Mouse (Mus musculus) B cell, adult 2 months (primary cell): ENCODE data around the gene Fut1.
"Not testable (repeated sequence)": the region's sequence is repeated elsewhere in the genome, so short reads cannot be mapped to it uniquely, and the experiment has no call there.

ENCODE experiments used
- DNase-seq, 2 experiments: peaks; one replicate each; pipeline ENCODE4 v3.0.0; 2022

The Fut1 gene

DNA sequence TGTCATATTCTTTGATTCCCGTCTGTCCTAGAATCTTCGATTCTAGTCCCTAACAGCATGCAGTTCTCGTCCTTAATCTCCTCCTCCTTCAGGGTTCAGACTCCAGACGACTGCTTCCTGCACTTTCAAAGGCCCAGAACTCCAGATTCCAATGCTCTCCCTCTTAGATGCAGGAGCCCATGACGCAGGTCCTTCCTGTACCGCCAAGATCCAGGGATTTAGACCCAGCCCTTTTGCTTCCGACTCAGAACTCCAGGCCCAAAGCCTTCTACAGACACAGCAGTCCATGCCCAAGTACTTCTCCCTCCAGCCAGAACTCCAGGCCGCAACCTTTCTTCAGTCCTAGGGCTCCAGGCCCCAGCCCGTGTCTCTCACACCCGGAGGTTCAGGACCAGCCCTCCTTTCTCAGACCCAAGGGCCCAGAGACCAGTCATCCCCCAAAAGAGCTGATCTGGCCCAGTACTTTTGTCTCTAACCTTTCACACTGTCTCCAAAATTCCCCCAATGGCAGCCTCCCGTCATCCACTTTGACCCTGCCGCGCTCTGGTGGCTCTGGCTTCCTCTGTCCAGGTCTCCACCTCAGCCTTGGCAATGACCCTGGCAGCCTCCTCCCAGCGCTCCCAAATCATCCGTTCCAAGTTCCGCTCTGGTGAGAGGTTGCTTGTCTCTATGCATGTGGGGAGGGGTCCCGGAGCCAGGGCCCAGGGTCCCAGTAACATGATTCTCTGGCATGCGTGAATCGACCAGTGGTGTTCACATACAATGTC, 23.3 kb downstream of the Fut1 start:
- no peak for DNase-seq

DNA sequence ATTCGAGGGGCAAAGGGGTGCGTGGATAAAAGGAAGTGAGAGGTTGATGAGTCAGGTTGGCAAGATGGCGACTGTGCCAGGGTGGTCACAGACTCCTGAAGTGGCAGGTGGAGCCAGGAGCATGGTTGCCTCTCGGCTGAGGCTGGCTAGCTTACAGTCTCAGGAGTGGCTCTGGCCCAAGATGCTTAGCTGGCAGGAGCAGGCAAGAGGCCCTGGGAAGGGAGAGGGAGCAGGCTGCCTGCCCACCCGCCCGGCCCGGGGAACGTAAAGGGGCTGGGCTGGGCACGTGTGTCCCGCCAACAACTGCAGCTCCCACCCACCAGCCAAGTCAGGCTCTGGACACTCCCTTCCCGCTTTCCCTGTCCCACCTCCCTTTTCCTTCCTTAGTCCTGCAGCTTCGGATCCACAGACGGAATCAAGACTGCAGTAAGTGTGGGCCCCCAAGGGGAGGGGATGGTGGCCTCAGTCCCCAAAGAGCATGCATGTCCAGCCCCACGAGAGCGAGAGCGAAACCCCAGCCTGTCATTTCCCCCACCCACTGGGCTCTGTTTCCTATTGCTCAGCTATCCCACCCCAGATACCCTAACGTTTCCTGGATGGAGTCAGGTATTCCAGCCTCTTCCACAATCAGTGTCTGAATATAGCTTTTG, 24.4 kb downstream of the Fut1 start:
- no peak for DNase-seq

DNA sequence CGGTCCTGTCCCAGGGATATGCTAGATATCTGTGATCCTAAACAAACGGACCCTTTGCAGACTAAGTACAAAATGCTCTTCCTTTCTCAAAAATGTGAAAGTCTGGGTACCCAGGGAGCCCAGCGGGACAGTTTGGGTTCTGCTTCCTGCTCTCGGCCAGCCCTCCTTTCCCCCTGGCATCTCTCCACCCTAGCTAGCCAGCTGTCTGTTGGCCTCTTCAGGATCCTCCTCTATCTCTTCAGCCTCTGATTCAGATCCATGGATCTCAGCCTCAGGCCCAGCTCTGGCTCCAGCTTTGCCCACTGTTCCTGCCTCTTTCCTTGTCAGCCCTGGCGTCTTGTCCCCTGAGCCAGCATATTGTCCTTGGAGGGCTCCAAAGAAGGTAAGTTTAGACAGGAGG, 25.0 kb downstream of the Fut1 start:
- no peak for DNase-seq

DNA sequence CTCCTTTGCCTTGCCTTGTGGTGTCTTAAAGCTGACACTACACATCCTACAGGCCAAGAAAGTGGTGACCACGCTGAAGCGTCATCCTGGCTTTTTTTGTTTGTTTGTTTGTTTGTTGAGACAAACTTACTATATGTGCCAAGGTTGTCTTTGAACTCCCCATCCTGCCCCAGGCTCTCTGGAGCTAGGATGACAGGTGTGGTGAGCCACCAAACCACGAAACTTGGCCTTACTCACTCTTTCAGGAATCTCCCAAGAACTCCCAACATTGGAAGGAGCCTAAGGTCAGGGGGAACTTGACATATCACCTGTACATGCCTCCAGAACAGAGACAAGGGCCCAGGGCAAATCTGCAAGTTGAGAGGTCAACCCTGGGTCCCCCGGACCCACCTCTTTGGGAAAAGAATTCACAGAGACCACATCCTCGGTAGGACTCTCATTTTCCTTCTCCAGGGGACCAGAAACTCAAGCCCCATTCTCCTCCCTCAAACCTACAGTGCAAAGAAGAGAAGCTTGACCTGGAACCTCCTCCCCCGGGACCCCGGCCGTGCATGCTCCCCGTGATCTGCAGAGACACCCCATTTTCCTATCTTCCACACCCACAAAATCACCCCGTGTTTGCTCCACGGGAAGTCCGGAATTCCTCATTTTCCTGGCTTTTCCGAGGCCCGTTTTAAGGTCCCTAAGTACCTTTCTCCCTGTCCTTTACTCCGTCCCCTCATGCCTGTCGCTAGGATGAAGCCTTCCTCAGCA, 25.6 kb downstream of the Fut1 start:
- no peak for DNase-seq

DNA sequence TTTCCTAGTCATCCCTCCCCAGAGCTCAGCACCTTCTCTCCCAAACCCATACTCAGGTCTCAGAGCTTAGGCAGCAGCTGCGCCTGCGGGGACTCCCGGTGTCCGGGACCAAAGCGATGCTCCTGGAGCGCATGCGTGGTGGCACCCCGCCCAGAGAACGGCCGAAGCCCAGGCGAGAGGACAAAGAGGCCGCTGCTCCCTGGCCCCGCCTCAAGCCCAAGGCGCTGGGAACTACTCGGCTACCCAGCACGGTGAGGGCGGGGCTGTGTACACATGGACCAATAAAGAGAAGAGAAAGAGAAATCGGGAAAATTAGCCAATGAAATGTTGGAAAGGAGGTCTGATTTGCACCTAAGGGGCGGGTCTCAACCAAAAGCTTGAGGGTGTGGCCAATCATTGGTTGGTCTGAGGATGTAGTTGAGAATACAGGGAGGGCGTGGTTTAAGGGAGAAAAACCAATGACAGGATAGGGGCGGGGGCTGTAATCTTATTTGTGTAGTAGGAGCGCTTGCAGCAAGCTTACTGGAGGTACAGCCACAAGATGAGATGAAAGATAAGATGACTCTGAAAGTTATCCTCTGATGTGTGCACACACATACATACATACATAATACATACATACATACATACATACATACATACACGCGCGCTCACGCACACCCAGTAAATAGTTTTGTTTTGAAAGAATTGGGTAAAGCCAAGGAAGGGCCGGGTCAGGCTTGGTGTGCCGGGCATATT, 26.5 kb downstream of the Fut1 start:
- peak; percentile 68 to 69 for DNase-seq

DNA sequence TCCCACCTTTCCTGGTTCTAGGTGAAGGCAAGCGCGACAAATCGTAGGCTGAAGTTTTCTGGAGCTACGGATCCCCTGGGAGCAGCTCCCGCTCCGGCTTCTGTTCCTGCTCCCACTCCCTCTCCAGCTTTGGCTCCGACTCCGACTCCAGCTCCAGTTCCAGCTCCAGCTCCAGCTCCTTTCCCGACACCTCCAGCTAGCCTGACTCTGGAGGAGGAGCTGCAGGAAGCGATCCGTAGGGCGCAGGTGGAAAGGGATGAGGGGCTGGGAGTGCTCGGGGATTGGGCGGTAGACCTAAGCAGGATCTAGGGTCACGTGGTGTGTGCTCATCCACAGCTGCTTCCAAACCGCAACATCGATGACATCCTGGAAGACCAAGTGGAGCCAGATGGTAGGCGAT, 27.1 kb downstream of the Fut1 start:
- DNase-seq = no peak

DNA sequence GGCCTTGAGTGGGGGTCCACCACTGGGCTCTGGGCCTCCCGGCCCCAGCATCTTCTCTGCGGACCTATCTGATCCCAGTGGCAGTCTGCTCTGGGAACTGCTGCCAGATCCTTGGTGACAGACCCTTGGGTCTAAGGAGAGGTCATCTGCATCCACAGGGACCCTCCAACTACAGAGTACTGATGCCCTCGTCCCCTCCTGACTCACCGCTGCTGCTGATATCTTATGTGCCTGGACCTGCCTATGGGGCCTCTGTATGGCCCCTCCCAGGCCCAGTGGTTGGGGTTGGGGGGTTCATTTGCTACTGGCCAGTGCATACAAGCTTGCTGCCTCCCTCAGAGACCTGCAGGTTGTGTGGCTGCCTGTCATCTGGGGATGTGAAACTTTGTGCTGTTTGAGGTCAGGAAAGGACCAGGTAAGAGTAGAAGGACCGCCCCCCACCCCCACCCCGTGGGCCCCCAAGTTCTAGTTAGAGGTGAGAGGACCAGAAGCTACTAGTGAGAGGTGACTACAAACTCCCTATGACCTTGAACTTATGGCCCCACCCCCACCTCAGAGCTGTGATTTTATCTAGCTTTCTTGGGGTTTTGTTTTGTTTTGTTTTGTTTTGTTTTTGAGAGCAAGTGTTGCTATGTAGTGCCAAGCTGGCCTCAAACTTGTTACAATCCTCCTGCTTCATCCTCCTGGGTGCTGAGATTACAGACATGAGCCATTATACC, 27.9 kb downstream of the Fut1 start:
- no peak for DNase-seq

DNA sequence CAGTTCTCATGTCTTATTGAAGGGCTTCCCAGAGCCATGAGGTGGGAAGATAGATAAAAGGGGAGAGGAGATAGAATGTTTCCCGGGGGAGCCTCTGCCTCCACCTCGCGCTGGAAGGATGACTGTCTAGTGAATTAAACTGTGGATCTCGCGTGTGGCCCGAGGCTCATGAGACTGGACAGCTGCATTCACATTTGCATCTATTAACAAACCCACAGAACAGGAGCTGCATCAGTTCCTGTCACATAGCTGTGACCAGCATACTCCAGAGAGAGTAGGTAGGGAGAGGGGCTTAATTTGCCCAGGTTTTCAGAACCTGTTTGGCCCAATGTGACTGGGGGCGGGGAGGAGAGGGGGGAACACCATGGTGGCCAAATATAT, 28.5 kb downstream of the Fut1 start:
- no peak for DNase-seq

DNA sequence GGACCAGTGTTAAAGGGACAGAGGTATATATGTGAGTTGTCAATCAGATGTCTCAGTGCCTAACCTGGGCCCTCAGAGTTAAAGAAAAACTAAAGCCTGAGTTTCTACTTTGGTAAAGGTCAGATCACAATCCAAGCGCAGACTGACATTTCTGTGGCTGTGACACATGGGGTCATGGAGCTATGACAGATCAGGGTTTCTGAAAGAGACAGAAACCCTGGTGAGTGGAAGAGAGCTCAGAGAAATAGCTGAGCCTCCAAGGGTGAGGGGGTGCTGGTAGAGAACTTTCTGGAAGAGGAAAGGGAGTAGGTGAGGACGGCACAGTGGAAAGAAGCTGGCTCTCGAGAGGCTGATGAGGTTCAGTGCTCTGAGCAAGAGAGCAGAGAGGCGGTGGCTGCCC, 29.6 kb downstream of the Fut1 start:
- no peak for DNase-seq

DNA sequence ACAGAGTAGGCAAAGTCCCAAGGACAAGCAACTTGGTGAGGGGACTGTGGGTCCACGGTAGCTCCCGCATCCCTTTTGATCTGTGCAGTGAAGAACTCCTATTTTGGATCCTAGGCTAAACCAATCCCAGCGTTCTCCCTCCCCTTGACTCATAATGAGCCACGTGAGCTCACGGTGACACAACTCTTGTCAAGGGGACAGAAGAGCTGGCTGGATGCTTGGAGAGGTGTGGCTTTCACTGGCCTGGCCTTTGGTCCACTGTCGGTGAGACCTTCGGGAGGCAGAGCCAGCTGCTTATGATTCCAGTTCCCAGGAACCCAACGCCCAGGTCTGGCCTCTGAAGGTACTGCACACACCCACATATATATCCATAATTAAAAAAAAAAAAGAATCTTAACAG, 32.3 kb downstream of the Fut1 start:
- no peak for DNase-seq

DNA sequence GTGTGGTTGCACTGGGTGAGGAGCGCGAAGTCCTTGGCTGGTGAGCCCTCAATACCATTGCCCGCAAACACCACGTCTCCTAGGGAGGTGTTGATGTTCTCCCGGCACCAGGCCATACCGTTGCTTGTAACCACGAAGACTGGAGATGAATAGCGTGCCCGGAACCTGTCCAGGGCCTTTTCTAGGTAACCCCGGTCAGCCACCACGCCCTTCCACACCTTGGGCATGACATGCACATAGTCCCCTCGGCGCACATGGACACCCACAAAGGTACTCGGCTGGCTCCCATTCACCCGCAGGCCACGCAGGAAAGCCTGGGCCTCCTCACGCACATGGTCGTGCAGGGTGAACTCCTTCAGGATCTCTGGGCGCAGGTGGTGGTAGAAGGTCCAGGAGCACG, 33.4 kb downstream of the Fut1 start:
- not testable (repeated sequence) for DNase-seq

DNA sequence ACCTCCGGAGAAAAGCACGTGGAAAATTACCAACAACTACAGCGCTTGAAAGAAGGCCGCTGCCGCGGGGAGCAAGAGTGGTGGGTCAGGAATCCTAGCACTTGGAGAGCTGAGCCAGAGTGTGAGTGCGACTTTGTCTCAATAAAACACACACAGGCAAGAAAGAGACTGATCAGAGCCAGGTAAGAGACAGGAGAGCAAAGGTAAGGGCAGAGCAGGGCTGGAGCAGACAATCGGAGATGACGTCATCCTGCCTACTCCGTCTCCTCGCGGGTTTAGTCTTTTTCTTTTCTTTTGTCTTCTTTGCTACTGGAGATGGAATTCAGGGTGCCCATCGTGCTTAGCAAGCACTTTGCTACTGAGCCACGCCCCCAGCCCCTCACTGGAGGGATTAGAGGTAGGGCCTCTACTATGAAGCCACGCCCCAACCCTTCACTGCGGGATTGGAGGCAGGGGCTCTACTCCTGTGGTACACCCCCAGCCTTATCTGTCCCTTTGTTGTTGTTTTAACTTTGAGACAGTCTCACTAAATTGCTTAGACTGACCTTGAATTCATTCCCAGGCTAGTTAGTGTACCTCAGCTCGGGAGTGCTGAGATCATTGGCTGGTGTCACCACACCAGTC, 37.4 kb downstream of the Fut1 start:
- DNase-seq = no peak

DNA sequence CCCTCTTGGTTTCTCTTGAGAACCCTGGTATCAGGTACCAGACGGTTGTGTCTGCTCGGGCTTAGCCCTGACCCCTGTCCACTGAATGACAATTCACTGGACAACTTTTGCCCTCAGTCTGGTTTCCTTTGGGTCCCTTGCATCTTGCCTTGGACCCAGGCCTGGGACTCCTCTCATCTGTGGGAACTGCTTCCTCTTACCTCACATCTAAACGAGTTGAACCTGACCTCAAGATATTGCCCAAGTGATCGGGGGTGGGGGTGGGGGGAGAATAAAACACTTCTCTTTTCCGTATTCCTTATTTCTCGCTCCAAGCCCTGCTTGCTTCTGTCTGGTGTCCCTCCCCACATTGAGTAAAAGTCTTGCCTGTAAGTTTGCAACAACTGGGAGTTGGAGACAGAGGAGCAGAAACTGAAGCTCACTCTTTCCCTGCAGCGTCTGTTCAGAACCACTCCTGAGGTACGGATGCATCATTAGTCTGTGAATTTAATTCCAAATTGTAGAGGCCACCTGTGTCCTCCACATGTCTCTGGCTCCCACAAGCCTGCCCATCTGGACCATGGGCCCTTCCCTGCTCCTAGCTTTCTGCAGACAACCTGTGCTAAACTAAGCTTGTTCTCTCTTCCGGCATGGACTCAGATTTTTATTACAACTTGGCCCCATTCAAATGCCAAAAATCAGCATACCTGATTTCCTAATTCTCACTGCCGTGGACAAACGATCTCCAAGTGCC, 43.8 kb downstream of the Fut1 start:
- no peak for DNase-seq

DNA sequence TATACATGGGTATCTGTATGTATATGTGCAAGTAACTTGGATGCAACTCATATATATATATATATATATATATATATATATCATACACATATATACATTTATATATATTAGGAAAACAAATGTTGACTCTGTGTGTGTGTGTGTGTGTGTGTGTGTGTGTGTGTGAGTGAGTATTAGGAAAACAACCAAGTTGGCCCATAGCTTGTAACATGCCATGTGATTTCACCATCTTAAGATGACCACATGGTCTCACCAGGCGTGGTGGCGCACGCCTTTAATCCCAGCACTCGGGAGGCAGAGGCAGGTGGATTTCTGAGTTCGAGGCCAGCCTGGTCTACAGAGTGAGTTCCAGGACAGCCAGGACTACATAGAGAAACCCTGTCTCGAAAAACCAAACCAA, 44.6 kb downstream of the Fut1 start:
- DNase-seq = not testable (repeated sequence)

DNA sequence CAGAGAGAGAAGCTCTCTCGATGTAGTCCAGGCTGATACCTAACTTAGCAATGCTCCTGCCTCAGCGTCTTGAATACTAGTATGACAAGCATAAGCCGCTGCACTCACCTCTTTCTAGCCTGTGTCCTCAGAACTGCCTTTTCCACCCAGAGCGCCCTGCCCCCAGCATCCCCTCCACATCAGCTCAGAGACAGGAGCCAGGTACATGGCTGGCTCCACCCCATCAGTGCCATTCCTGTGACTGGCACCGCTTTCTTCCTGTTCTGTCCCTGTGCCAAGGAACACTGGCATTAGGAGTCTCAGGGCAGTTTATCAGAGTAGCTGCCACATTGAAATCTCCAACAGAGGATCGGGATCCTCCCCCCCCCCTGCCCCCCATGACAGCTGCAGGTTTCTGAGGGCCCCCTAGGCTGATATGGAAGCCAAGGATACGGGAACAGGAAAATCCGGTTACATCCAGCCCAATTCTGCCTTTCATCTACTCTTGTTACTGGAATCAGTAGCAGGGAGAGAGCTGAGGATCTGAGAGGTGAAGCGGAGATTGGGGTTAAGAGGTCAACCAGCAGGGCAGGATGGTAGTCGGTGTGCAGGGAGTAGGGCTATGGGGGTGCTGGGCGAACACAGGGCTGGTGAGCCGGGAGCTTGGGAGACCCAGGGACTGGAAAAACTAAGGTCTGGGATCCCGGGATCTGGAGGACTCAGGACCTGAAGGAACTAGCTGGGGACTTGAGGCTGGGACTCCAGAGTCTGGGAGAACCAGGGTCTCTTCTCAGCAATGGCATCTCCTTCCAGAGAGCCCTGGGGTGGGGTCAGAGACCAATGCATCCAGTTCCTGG, 48.4 kb downstream of the Fut1 start:
- no peak for DNase-seq

DNA sequence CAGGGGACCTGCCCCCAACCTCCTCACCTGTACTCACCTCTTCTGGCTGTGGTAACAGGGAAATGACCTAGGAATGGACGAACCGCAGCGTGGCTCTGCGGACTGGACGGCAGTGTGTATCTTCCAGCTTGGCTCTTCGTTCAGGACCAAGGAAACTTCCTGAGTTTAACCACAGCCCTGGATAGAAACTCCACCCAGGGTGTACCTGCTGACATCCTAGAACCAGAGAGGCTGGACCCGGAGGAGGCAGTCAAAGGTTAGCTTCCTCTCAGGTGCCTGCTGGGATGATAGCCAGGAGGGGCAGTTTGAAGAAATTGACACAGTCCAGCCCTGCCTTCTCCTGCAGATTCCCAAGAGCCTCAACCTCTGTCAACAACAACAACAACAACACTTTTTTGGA, 49.1 kb downstream of the Fut1 start, which contains the start of gene Fut2:
Gene Fut2, minus strand, starts transcription at position 234 of the 400 bp plus-strand sequence.
- no peak for DNase-seq

DNA sequence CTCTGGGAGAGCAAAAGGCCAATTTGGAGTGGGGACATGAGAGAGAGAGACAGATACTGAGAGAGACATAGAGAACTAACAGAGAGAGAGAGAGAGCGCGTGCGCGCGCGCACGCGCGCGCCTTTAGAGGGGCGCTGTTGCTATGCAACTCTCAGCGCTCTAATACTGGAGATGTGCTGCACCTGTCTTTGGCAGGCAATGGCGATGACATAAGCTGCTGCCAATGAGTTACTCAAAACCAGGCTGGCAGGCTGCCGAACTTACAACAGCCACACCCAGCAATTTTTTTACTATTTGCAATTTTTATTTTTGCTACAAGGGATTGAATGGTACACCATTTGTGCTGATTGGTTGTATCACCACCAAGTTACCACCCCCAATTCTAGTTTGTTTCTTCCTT, 50.7 kb downstream of the Fut1 start:
- no peak for DNase-seq

DNA sequence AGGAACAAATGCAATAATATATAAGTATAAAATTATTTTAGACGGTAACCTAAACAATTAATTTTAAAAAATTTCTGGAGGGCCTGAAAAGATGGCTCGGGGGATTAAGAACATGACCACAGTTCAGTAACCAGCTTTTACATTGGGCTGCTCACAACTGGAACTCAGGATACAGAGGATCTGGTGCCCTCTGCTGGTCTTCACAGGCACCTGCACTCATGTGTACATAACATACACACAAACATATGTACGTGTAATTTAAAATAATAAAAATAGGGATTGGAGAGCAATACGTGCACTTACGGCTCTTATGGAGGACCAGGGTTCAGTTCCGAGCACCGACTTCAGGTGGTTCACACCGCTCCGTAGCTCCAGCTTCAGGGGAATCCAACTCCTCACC, 51.8 kb downstream of the Fut1 start:
- no peak for DNase-seq
